28 mouse cellular contexts compared by ENCODE assay signal in genomic region chr11:22675754-22676153, GRCm38 (mm10).
A peak's percentile ranks its signal among the peaks of the same experiment; 100 is the strongest.
DNase-seq lines count a peak whose midpoint lies in the region; ATAC-seq and TF ChIP-seq lines count a peak whose summit lies in the region.
"Had no signal": no experiment of that assay in that cellular context is flagged by ENCODE, and none has a peak within 500 bp of the region (broad histone marks: within the 10 kb centered on the region; RNA-seq: fewer than 3 reads in every experiment).

No protein-coding gene starts in this region.

- 78% methylated on average over 1 of the region's 1 CpGs for WGBS in forebrain, embryonic 16.5 days

- peaks cover 0 to 49% of the 10 kb centered on the region in 2 experiments; a peak in 2 of 4 replicates for H3K4me1 ChIP-seq in CH12.LX (ENCODE audit: control insufficient read depth in 1 of 2, insufficient read depth in 2 of 2)
- peaks cover 8% of the 10 kb centered on the region for H3K4me1 ChIP-seq in forebrain, embryonic 16.5 days (replicated peaks; ENCODE audit: control insufficient read depth, insufficient read depth, low read length)
- H3K4me1 ChIP-seq: embryonic facial prominence, embryonic 15.5 days had no signal

- no peak overlapping the region for H3K4me2 ChIP-seq in CH12.LX (ENCODE audit: insufficient read depth, low read depth, poor library complexity, severe bottlenecking)
- no peak overlapping the region for H3K4me2 ChIP-seq in forebrain, embryonic 16.5 days (ENCODE audit: low read length)
- H3K4me2 ChIP-seq: embryonic facial prominence, embryonic 13.5 days; embryonic facial prominence, embryonic 15.5 days; forebrain, embryonic 12.5 days had no signal

- no peak overlapping the region for H3K27ac ChIP-seq in CH12.LX (ENCODE audit: insufficient read depth, low read depth)
- H3K27ac ChIP-seq in forebrain, embryonic 16.5 days (ENCODE audit: low read length): no peak overlapping the region
- H3K27ac ChIP-seq: embryonic facial prominence, embryonic 13.5 days; embryonic facial prominence, embryonic 15.5 days; forebrain, embryonic 10.5 days; forebrain, embryonic 12.5 days had no signal

- peak; percentile 1 for DNase-seq in 3T3-L1 (ENCODE audit: low read depth, low spot score)
- DNase-seq in CH12.LX (ENCODE audit: extremely low read depth): peak; percentile 56
- DNase-seq in adipocyte (ENCODE audit: low spot score): peak; percentile 56
- no peak for DNase-seq in cerebellum, adult 11 months
- DNase-seq in cerebellum, postnatal 25 days: no peak
- no peak for DNase-seq in adrenal gland, adult 18-20 months (ENCODE audit: low spot score in 2 of 2)
- DNase-seq: adrenal gland, adult 8-10 months; adrenal gland, postnatal 14 days; adrenal gland, postnatal 36 days; B cell, adult 2 months; cerebellum, adult 11-12 months; cerebellum, adult 2 months; cerebellum, adult 9-10 months; cerebellum, postnatal 10 days; cerebellum, postnatal 36 days; embryo, embryonic 11 days; forebrain, postnatal 0 days had no signal

- no peaks in the 10 kb centered on the region for H3K27me3 ChIP-seq in CH12.LX (replicated peaks)
- H3K27me3 ChIP-seq in forebrain, embryonic 16.5 days (replicated peaks; ENCODE audit: control insufficient read depth, insufficient read depth, low read length): no peaks in the 10 kb centered on the region
- H3K27me3 ChIP-seq: embryonic facial prominence, embryonic 13.5 days; embryonic facial prominence, embryonic 15.5 days; forebrain, embryonic 12.5 days; Patski had no signal

- TF ChIP-seq CTCF in CH12.LX (conservative IDR thresholded peaks at IDR 0.05 in 1 of 2, IDR thresholded peaks at IDR 0.05 in 1 of 2; ENCODE audit: low read depth in 2 of 2, low read length in 2 of 2): no peak

- TF ChIP-seq RAD21 in CH12.LX (IDR thresholded peaks at IDR 0.05; ENCODE audit: low read depth, low read length): no peak

- TF ChIP-seq EP300 in CH12.LX (IDR thresholded peaks at IDR 0.05; ENCODE audit: low read length): peak; percentile 60; the same call in 1 of the 2 replicates

- in situ Hi-C loops in CH12.LX (cut with MboI; ENCODE audit: low pct_ligation_motif_present, low pct_unique_long_range_greater_than_20kb, low sequenced_read_pairs): no loop called here

- no peak for TF ChIP-seq POLR2A in CH12.LX (IDR thresholded peaks at IDR 0.05; ENCODE audit: low read depth, low read length)

- dilution Hi-C loops in CH12.LX (cut with MboI; ENCODE audit: extremely low pct_ligation_motif_present, extremely low pct_unique_long_range_greater_than_20kb, low sequenced_read_pairs): no loop called here

- no peak overlapping the region for H3K9ac ChIP-seq in CH12.LX (ENCODE audit: insufficient read depth, low read depth)
- H3K9ac ChIP-seq in forebrain, embryonic 16.5 days (replicated peaks; ENCODE audit: low read depth, low read length): no peak overlapping the region
- H3K9ac ChIP-seq: embryonic facial prominence, embryonic 13.5 days; embryonic facial prominence, embryonic 15.5 days; forebrain, embryonic 12.5 days; forebrain, postnatal 0 days had no signal

- H3K36me3 ChIP-seq in CH12.LX (replicated peaks in 1 of 2; ENCODE audit: control insufficient read depth in 1 of 2, insufficient read depth in 1 of 2, low read length in 1 of 2): no peaks in the 10 kb centered on the region
- no peaks in the 10 kb centered on the region for H3K36me3 ChIP-seq in forebrain, embryonic 16.5 days (ENCODE audit: control insufficient read depth, insufficient read depth)
- H3K36me3 ChIP-seq: embryonic facial prominence, embryonic 13.5 days; embryonic facial prominence, embryonic 15.5 days; forebrain, embryonic 10.5 days; forebrain, embryonic 12.5 days had no signal

- no peak overlapping the region for H3K4me3 ChIP-seq in CH12.LX (replicated peaks in 1 of 3; ENCODE audit: low read depth in 2 of 3, low read length in 2 of 3, poor library complexity in 1 of 3)
- no peak overlapping the region for H3K4me3 ChIP-seq in forebrain, embryonic 16.5 days (replicated peaks; ENCODE audit: low read length)
- H3K4me3 ChIP-seq: embryonic facial prominence, embryonic 13.5 days; embryonic facial prominence, embryonic 15.5 days; erythroblast, embryonic 14.5 days; forebrain, embryonic 10.5 days; forebrain, embryonic 12.5 days had no signal

- no peaks in the 10 kb centered on the region for H3K79me2 ChIP-seq in CH12.LX (replicated peaks; ENCODE audit: control insufficient read depth, extremely low read depth, insufficient read depth, poor library complexity, severe bottlenecking)

- no peaks in the 10 kb centered on the region for H3K9me3 ChIP-seq in CH12.LX (replicated peaks; ENCODE audit: low read length)
- H3K9me3 ChIP-seq in forebrain, embryonic 16.5 days (ENCODE audit: control insufficient read depth, low read length): no peaks in the 10 kb centered on the region
- H3K9me3 ChIP-seq: embryonic facial prominence, embryonic 13.5 days; embryonic facial prominence, embryonic 15.5 days; forebrain, embryonic 10.5 days; forebrain, embryonic 12.5 days had no signal

- ATAC-seq in granulocyte monocyte progenitor cell, adult 5-6 weeks (replicated peaks; ENCODE audit: poor library complexity, severe bottlenecking): peak; percentile 41; the same call in 1 of the 2 replicates
- ATAC-seq in forebrain, embryonic 16.5 days: no peak
- ATAC-seq: activated CD4-positive, CD25-positive, alpha-beta regulatory T cell, adult 4 months; CD4-positive, CD25-positive, alpha-beta regulatory T cell, adult 4 months; forebrain, embryonic 14.5 days; forebrain, postnatal 0 days; Patski had no signal

TF ChIP-seq in CH12.LX, 34 proteins besides CTCF, POLR2A, EP300 and RAD21:
- TF ChIP-seq JUN (IDR thresholded peaks at IDR 0.05; ENCODE audit: insufficient read depth, low read depth, low read length) (no peak), USF2 (conservative IDR thresholded peaks at IDR 0.05; ENCODE audit: low read depth, low read length) (no peak), MAZ (IDR thresholded peaks at IDR 0.05; ENCODE audit: low read depth, low read length) (no peak), MAX (IDR thresholded peaks at IDR 0.05; ENCODE audit: low read length) (peak; percentile 42), UBTF (IDR thresholded peaks at IDR 0.05; ENCODE audit: low read depth, low read length) (no peak), JUND (conservative IDR thresholded peaks at IDR 0.05; ENCODE audit: low read depth, low read length) (no peak), SMC3 (IDR thresholded peaks at IDR 0.05; ENCODE audit: low read depth, low read length) (peak; percentile 7; the same call in 1 of the 2 replicates), TBP (conservative IDR thresholded peaks at IDR 0.05; ENCODE audit: low read depth, low read length) (no peak), SIN3A (IDR thresholded peaks at IDR 0.05; ENCODE audit: low read length) (peak; percentile 75; the same call in 1 of the 2 replicates), IRF4 (IDR thresholded peaks at IDR 0.05; ENCODE audit: low read depth, low read length) (no peak), HCFC1 (IDR thresholded peaks at IDR 0.05; ENCODE audit: low read depth, low read length) (no peak), MAFK (IDR thresholded peaks at IDR 0.05; ENCODE audit: insufficient replicate concordance, low read length) (no peak), USF1 (IDR thresholded peaks at IDR 0.05; ENCODE audit: low read depth, low read length) (no peak), MXI1 (IDR thresholded peaks at IDR 0.05; ENCODE audit: low read depth, low read length) (peak; percentile 60; the same call in 1 of the 2 replicates), ETS1 (conservative IDR thresholded peaks at IDR 0.05; ENCODE audit: low read depth, low read length) (peak; percentile 70), TCF12 (IDR thresholded peaks at IDR 0.05; ENCODE audit: low read depth, low read length) (no peak), BHLHE40 (IDR thresholded peaks at IDR 0.05; ENCODE audit: low read depth, low read length) (peak; percentile 68), GABPA (IDR thresholded peaks at IDR 0.05; ENCODE audit: insufficient replicate concordance, low read depth, low read length) (no peak)

Comparison
In these comparisons a context has a peak if more than half of its experiments do, and no peak if none do; other contexts are left out.
1. DNase-seq: peak in 3T3-L1 (single experiment), CH12.LX (single experiment) and adipocyte (single experiment); none in cerebellum, adult 11 months (single experiment), cerebellum, postnatal 25 days (0 of 2) and adrenal gland, adult 18-20 months (0 of 2).